8 mouse cellular contexts compared by ENCODE assay signal in the genomic region with DNA sequence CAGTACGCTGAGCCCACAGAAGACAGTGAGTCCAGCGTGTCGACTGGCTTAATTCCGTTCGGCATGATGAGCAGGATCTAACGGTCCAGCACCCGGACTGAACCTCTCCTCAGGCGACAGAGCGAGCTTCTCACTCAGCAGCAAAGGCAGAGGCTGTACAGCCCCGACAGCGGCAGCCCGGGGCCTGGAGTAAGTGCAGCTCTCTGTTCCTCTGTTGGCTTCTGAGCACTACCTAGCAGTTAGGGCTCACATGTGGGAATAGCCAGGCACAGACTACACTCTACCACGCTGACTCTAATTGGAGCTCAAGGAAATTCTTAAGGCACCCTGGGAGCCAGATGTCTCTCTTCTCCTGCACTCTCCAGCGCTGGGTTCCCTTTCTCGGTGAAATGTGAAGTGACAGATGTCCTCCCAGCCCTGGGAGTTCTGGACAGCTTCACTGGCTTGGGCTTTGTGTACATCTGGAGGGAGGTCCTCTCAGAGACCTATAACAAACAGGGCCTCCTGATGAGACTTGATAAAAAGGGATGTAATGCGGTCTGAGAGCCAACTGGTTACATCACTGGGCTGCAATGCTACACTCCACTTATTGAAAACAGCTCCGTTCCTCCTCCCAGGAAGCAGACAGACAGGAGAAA.
A peak's percentile ranks its signal among the peaks of the same experiment; 100 is the strongest.
DNase-seq lines count a peak whose midpoint lies in the region; ATAC-seq and TF ChIP-seq lines count a peak whose summit lies in the region.

No protein-coding gene starts in this region.

- ATAC-seq in lung, embryonic 16.5 days (ENCODE audit: low read depth): peak; percentile 89
- ATAC-seq in stomach, embryonic 14.5 days (ENCODE audit: insufficient number of reproducible peaks, insufficient read depth, low FRiP score, low read depth): peak; percentile 80; the same call in 1 of the 2 replicates

- WGBS in hindbrain, embryonic 10.5 days: 44% methylated on average over 17 of the region's 17 CpGs
- 42% methylated on average over 17 of the region's 17 CpGs for WGBS in lung, embryonic 16.5 days
- WGBS in stomach, embryonic 14.5 days: 21% methylated on average over 17 of the region's 17 CpGs

- peak; percentile 73 for TF ChIP-seq POLR2A in embryonic fibroblast, embryonic 13.5 days (IDR thresholded peaks at IDR 0.05; ENCODE audit: low read depth, low read length)

- H3K4me1 ChIP-seq in embryonic fibroblast, embryonic 13.5 days (ENCODE audit: control insufficient read depth, insufficient read depth, low read length): peaks cover 37% of the 10 kb centered on the region
- peaks cover 82% of the 10 kb centered on the region for H3K4me1 ChIP-seq in hindbrain, embryonic 10.5 days (replicated peaks)
- peaks cover 60% of the 10 kb centered on the region for H3K4me1 ChIP-seq in lung, embryonic 16.5 days (replicated peaks; ENCODE audit: control insufficient read depth, insufficient read depth, low read length)
- peaks cover 57% of the 10 kb centered on the region for H3K4me1 ChIP-seq in stomach, embryonic 14.5 days (ENCODE audit: control insufficient read depth, insufficient read depth, low read length)

- peak; percentile 50 to 60 for DNase-seq in left cerebral cortex, adult 2 months (ENCODE audit: extremely low spot score in 1 of 2, low spot score in 2 of 2)
- no peak for DNase-seq in left cerebral cortex, postnatal 14 days (ENCODE audit: low spot score in 2 of 2)
- peak; percentile 49 for DNase-seq in hindbrain, embryonic 10.5 days (ENCODE audit: low spot score)
- DNase-seq in B cell, adult 2 months: no peak
- DNase-seq in spleen, postnatal 10 days (ENCODE audit: low spot score in 2 of 2): no peak

- TF ChIP-seq CTCF in left cerebral cortex, adult 2 months (IDR thresholded peaks at IDR 0.05): no peak
- TF ChIP-seq CTCF in embryonic fibroblast, embryonic 13.5 days (IDR thresholded peaks at IDR 0.05; ENCODE audit: borderline replicate concordance, insufficient read depth, low read length): no peak

- H3K9me3 ChIP-seq in hindbrain, embryonic 10.5 days: no peaks in the 10 kb centered on the region
- no peaks in the 10 kb centered on the region for H3K9me3 ChIP-seq in lung, embryonic 16.5 days (ENCODE audit: control insufficient read depth, low read length)
- no peaks in the 10 kb centered on the region for H3K9me3 ChIP-seq in stomach, embryonic 14.5 days (ENCODE audit: control insufficient read depth, low read depth, low read length)

- no peaks in the 10 kb centered on the region for H3K27me3 ChIP-seq in hindbrain, embryonic 10.5 days (ENCODE audit: insufficient read depth, poor library complexity, severe bottlenecking)
- no peaks in the 10 kb centered on the region for H3K27me3 ChIP-seq in lung, embryonic 16.5 days (ENCODE audit: control insufficient read depth, insufficient read depth, low read depth, low read length)
- no peaks in the 10 kb centered on the region for H3K27me3 ChIP-seq in stomach, embryonic 14.5 days (ENCODE audit: control insufficient read depth, insufficient read depth, low read length)

- peak overlapping the region; percentile 24 for H3K9ac ChIP-seq in lung, embryonic 16.5 days (ENCODE audit: low read length)
- H3K9ac ChIP-seq in stomach, embryonic 14.5 days (replicated peaks; ENCODE audit: low read depth, low read length): peak overlapping the region; percentile 45

- H3K27ac ChIP-seq in left cerebral cortex, adult 2 months: peak overlapping the region; percentile 95
- H3K27ac ChIP-seq in embryonic fibroblast, embryonic 13.5 days (ENCODE audit: insufficient read depth, low read length): peak overlapping the region; percentile 43
- peak overlapping the region; percentile 78 for H3K27ac ChIP-seq in hindbrain, embryonic 10.5 days
- H3K27ac ChIP-seq in lung, embryonic 16.5 days (ENCODE audit: low read length): peak overlapping the region; percentile 79
- H3K27ac ChIP-seq in stomach, embryonic 14.5 days (ENCODE audit: low read length): peak overlapping the region; percentile 94

- intact Hi-C loops in left cerebral cortex, adult 2 months (cut with DNase I): loop anchor here (2.0 kb wide), 1 partner anchor 21 kb away; no protein-coding TSS in a partner anchor
- intact Hi-C loops in left cerebral cortex, postnatal 14 days (cut with DNase I): no loop called here

- peak overlapping the region; percentile 55 for H3K4me3 ChIP-seq in left cerebral cortex, adult 2 months
- peak overlapping the region; percentile 44 for H3K4me3 ChIP-seq in embryonic fibroblast, embryonic 13.5 days (ENCODE audit: insufficient read depth, low read length)
- H3K4me3 ChIP-seq in hindbrain, embryonic 10.5 days: peak overlapping the region; percentile 39
- peak overlapping the region; percentile 37 for H3K4me3 ChIP-seq in lung, embryonic 16.5 days (ENCODE audit: low read length)
- H3K4me3 ChIP-seq in stomach, embryonic 14.5 days (ENCODE audit: low read depth, low read length): peak overlapping the region; percentile 39

- peak overlapping the region; percentile 49 for H3K4me2 ChIP-seq in lung, embryonic 16.5 days (ENCODE audit: low read depth, low read length)
- H3K4me2 ChIP-seq in stomach, embryonic 14.5 days (replicated peaks; ENCODE audit: low read depth, low read length): peak overlapping the region; percentile 51

- H3K36me3 ChIP-seq in hindbrain, embryonic 10.5 days: peaks cover 7% of the 10 kb centered on the region; the same call in 1 of the 2 replicates
- H3K36me3 ChIP-seq in lung, embryonic 16.5 days (ENCODE audit: control insufficient read depth, insufficient read depth, low read length): no peaks in the 10 kb centered on the region
- H3K36me3 ChIP-seq in stomach, embryonic 14.5 days (ENCODE audit: control insufficient read depth, insufficient read depth, low read length): no peaks in the 10 kb centered on the region

Comparison
In these comparisons a context has a peak if more than half of its experiments do, and no peak if none do; other contexts are left out.
1. DNase-seq: peak in left cerebral cortex, adult 2 months (2 of 2) and hindbrain, embryonic 10.5 days (single experiment); none in left cerebral cortex, postnatal 14 days (0 of 2), B cell, adult 2 months (0 of 2) and spleen, postnatal 10 days (0 of 2).
2. H3K27ac ChIP-seq: peak in every context shown above with its lines; median percentile 95 in left cerebral cortex, adult 2 months; 94 in stomach, embryonic 14.5 days; 79 in lung, embryonic 16.5 days; 78 in hindbrain, embryonic 10.5 days; 43 in embryonic fibroblast, embryonic 13.5 days.
3. Peak in every context shown above with its lines, with median percentiles within 50 percentile points of each other: H3K4me3 ChIP-seq.